Mouse (Mus musculus) CH12.LX (cell line): ENCODE measurements around the gene Rpa2. TPM values are rescaled to one million over a fixed set of nuclear protein-coding genes. Genes with fewer than 3 reads are reported as not detected.
A peak's percentile ranks its signal among the peaks of the same experiment; 100 is the strongest.

Experiments
- DNase-seq: peaks from one replicate; pipeline ENCODE4 v3.0.0-alpha.2; 2013; ENCODE audit errors: extremely low read depth
- H3K27ac ChIP-seq: 2 replicates; pipeline ENCODE4 v1.5.1; 2012; ENCODE audit warnings: low read depth, mild to moderate bottlenecking, control low read depth, moderate library complexity; ENCODE audit not compliant: insufficient read depth
- H3K27me3 ChIP-seq: replicated peaks from 2 replicates; pipeline ENCODE3; 2012; ENCODE audit warnings: inconsistent platforms
- H3K36me3 ChIP-seq, 2 experiments: replicated peaks in 1 of 2; 2 replicates each; pipeline versions ENCODE3 to v1.6.1; 2012; ENCODE audit warnings: inconsistent platforms in 1 of 2, low read length in 1 of 2, mild to moderate bottlenecking in 1 of 2, mixed read lengths in 1 of 2, moderate library complexity in 1 of 2; ENCODE audit not compliant: control insufficient read depth in 1 of 2, insufficient read depth in 1 of 2
- H3K4me1 ChIP-seq, 2 experiments: 2 replicates each; pipeline ENCODE4 v1.6.1; 2012; ENCODE audit warnings: inconsistent platforms in 1 of 2, moderate library complexity in 1 of 2; ENCODE audit not compliant: insufficient read depth in 2 of 2, control insufficient read depth in 1 of 2
- H3K4me2 ChIP-seq: 2 replicates; pipeline ENCODE4 v1.6.1; 2012; ENCODE audit warnings: low read depth, mild to moderate bottlenecking, control low read depth; ENCODE audit not compliant: poor library complexity, insufficient read depth, severe bottlenecking
- H3K4me3 ChIP-seq, 3 experiments: fragments of 150-350 bp in 1 of 3; sonication (generic) in 1 of 3; replicated peaks in 1 of 3; 2 replicates each; pipeline versions ENCODE3 to v1.5.1; 2011 to 2012; ENCODE audit warnings: low read depth in 2 of 3, low read length in 2 of 3, mild to moderate bottlenecking in 2 of 3, moderate library complexity in 2 of 3, control low read depth in 1 of 3, improper control_type of control experiment in 1 of 3, inconsistent platforms in 1 of 3, mixed read lengths in 1 of 3; ENCODE audit not compliant: poor library complexity in 1 of 3
- H3K79me2 ChIP-seq: replicated peaks from 2 replicates; pipeline ENCODE4 v1.6.1; 2012; ENCODE audit warnings: mild to moderate bottlenecking, moderate library complexity; ENCODE audit not compliant: control insufficient read depth, poor library complexity, insufficient read depth, severe bottlenecking; ENCODE audit errors: extremely low read depth
- H3K9ac ChIP-seq: 2 replicates; pipeline ENCODE4 v1.6.1; 2012; ENCODE audit warnings: low read depth, mild to moderate bottlenecking, control low read depth, moderate library complexity; ENCODE audit not compliant: insufficient read depth
- H3K9me3 ChIP-seq: replicated peaks from 2 replicates; pipeline ENCODE3; 2012; ENCODE audit warnings: low read length, inconsistent platforms, mixed read lengths
- BHLHE40 ChIP-seq: IDR thresholded peaks from 2 replicates; pipeline ENCODE4 v1.6.1; 2011; ENCODE audit warnings: mild to moderate bottlenecking, low read depth, low read length, improper control_type of control experiment
- CHD1 ChIP-seq: IDR thresholded peaks from 2 replicates; pipeline ENCODE4 v1.6.1; 2012; ENCODE audit warnings: low read depth, low read length, improper control_type of control experiment, inconsistent platforms
- CTCF ChIP-seq, 2 experiments: IDR thresholded peaks in 1 of 2; conservative IDR thresholded peaks in 1 of 2; 2 replicates each; pipeline ENCODE4 v1.5.1; 2011 to 2012; ENCODE audit warnings: low read depth in 2 of 2, low read length in 2 of 2, improper control_type of control experiment in 1 of 2, inconsistent platforms in 1 of 2, mild to moderate bottlenecking in 1 of 2, moderate library complexity in 1 of 2
- ELF1 ChIP-seq: IDR thresholded peaks from 2 replicates; pipeline ENCODE4 v1.6.1; 2014; ENCODE audit warnings: low read depth, mild to moderate bottlenecking, inconsistent platforms, low read length, improper control_type of control experiment
- ETS1 ChIP-seq: conservative IDR thresholded peaks from 2 replicates; pipeline ENCODE4 v1.6.1; 2012; ENCODE audit warnings: low read depth, mild to moderate bottlenecking, inconsistent platforms, low read length, improper control_type of control experiment, moderate library complexity
- IRF4 ChIP-seq: IDR thresholded peaks from 2 replicates; pipeline ENCODE4 v1.6.1; 2014; ENCODE audit warnings: low read depth, mild to moderate bottlenecking, inconsistent platforms, low read length, improper control_type of control experiment
- MAX ChIP-seq: IDR thresholded peaks from 2 replicates; pipeline ENCODE4 v1.6.1; 2011; ENCODE audit warnings: low read length, improper control_type of control experiment
- MAZ ChIP-seq: IDR thresholded peaks from 2 replicates; pipeline ENCODE4 v1.6.1; 2012; ENCODE audit warnings: low read depth, mild to moderate bottlenecking, inconsistent platforms, low read length, improper control_type of control experiment, moderate library complexity
- MEF2A ChIP-seq: IDR thresholded peaks from 2 replicates; pipeline ENCODE4 v1.6.1; 2014; ENCODE audit warnings: low read depth, mild to moderate bottlenecking, inconsistent platforms, low read length, improper control_type of control experiment, borderline replicate concordance
- MXI1 ChIP-seq: IDR thresholded peaks from 2 replicates; pipeline ENCODE4 v1.6.1; 2011; ENCODE audit warnings: mild to moderate bottlenecking, low read depth, low read length, improper control_type of control experiment
- MYC ChIP-seq: IDR thresholded peaks from 2 replicates; pipeline ENCODE4 v1.6.1; 2011; ENCODE audit warnings: low read depth, mild to moderate bottlenecking, improper control_type of control experiment, low read length
- NELFE ChIP-seq: IDR thresholded peaks from 2 replicates; pipeline ENCODE4 v1.6.1; 2011; ENCODE audit warnings: low read depth, low read length, improper control_type of control experiment
- POLR2A ChIP-seq: IDR thresholded peaks from 2 replicates; pipeline ENCODE4 v1.6.1; 2011; ENCODE audit warnings: low read depth, mild to moderate bottlenecking, improper control_type of control experiment, low read length
- POLR2AphosphoS2 ChIP-seq: IDR thresholded peaks from 2 replicates; pipeline ENCODE4 v1.6.1; 2011; ENCODE audit warnings: low read depth, low read length, improper control_type of control experiment
- RAD21 ChIP-seq: IDR thresholded peaks from 2 replicates; pipeline ENCODE4 v1.6.1; 2011; ENCODE audit warnings: low read depth, mild to moderate bottlenecking, low read length, improper control_type of control experiment, moderate library complexity
- RCOR1 ChIP-seq: conservative IDR thresholded peaks from 2 replicates; pipeline ENCODE4 v1.6.1; 2012; ENCODE audit warnings: low read depth, mild to moderate bottlenecking, inconsistent platforms, low read length, improper control_type of control experiment
- SIN3A ChIP-seq: IDR thresholded peaks from 2 replicates; pipeline ENCODE4 v1.6.1; 2012; ENCODE audit warnings: low read length, improper control_type of control experiment, inconsistent platforms
- SMC3 ChIP-seq: IDR thresholded peaks from 2 replicates; pipeline ENCODE4 v1.6.1; 2011; ENCODE audit warnings: low read depth, low read length, improper control_type of control experiment
- TCF12 ChIP-seq: IDR thresholded peaks from 2 replicates; pipeline ENCODE4 v1.6.1; 2014; ENCODE audit warnings: low read depth, mild to moderate bottlenecking, inconsistent platforms, low read length, improper control_type of control experiment
- UBTF ChIP-seq: IDR thresholded peaks from 2 replicates; pipeline ENCODE4 v1.6.1; 2012; ENCODE audit warnings: low read depth, mild to moderate bottlenecking, inconsistent platforms, low read length, improper control_type of control experiment, moderate library complexity
- ZMIZ1 ChIP-seq: IDR thresholded peaks from 2 replicates; pipeline ENCODE4 v1.6.1; 2012; ENCODE audit warnings: low read depth, mild to moderate bottlenecking, inconsistent platforms, low read length, improper control_type of control experiment
- dilution Hi-C: fragments of 300-500 bp; cut with MboI; formaldehyde crosslinking; loops from 2 replicates; pipeline ENCODE4 v1.14.3; 2020; ENCODE audit warnings: low sequenced_read_pairs; ENCODE audit not compliant: extremely low pct_unique_long_range_greater_than_20kb, extremely low pct_ligation_motif_present
- in situ Hi-C: fragments of 300-500 bp; cut with MboI; formaldehyde crosslinking; loops from 3 replicates; pipeline ENCODE4 v1.14.3; 2019; ENCODE audit warnings: low sequenced_read_pairs, low pct_ligation_motif_present, low pct_unique_long_range_greater_than_20kb, mixed read lengths
- polyA plus RNA-seq: library from polyadenylated mRNA; unstranded; fragments of >175 nt; gene quantifications from 2 replicates; pipeline ENCODE4 v1.2.1, GENCODE M21; 2012; ENCODE audit warnings: low read depth; ENCODE audit not compliant: insufficient read length
- total RNA-seq, 2 experiments: library from RNA; depleted of rRNA; stranded (reverse); fragments of 300-350 nt in 1 of 2; fragments of >200 nt in 1 of 2; gene quantifications; 2 replicates each; pipeline ENCODE4 v1.2.3; 2012 to 2014

Rpa2 gene
- total and polyA plus RNA-seq, 3 experiments = 80.2 to 142 (median 97.9) TPM

- Histone ChIP-seq H3K4me1 (peaks cover 2 to 41% of the 10 kb centered on the region in 2 experiments; a peak in 3 of 4 replicates), H3K9ac (peak within 1 kb of the TSS; percentile 46), H3K4me3 (peak within 1 kb of the TSS; percentile 63 to 92 (median 77)), H3K79me2 (no peaks in the 10 kb centered on the region), H3K9me3 (no peaks in the 10 kb centered on the region), H3K4me2 (peak within 1 kb of the TSS; percentile 77), H3K27ac (no peak within 1 kb of the TSS), H3K36me3 (peaks cover 13 to 31% of the 10 kb centered on the region in 2 experiments), H3K27me3 (no peaks in the 10 kb centered on the region)
- DNase-seq = peak; percentile 83
- TF ChIP-seq MXI1 (peak; percentile 96), MAZ (no peak), ETS1 (no peak), MYC (peak; percentile 67; the same call in 1 of the 2 replicates), SMC3 (peak; percentile 36), NELFE (0 out of 2 replicates have a peak, but pooled peaks have one; percentile 53), TCF12 (no peak), ZMIZ1 (no peak), BHLHE40 (no peak), POLR2AphosphoS2 (0 out of 2 replicates have a peak, but pooled peaks have one; percentile 36), ELF1 (peak; percentile 80), MAX (peak; percentile 34), MEF2A (0 out of 2 replicates have a peak, but pooled peaks have one; percentile 17), UBTF (0 out of 2 replicates have a peak, but pooled peaks have one; percentile 53), POLR2A (peak; percentile 71), CHD1 (no peak), RCOR1 (no peak), CTCF (conservative IDR thresholded peaks at IDR 0.05 in 1 of 2, IDR thresholded peaks at IDR 0.05 in 1 of 2; ENCODE audit: low read depth in 2 of 2, low read length in 2 of 2) (peak in 1 of 2 experiments; percentile 39; a peak in 2 of 4 replicates), SIN3A (peak; percentile 81), IRF4 (no peak), RAD21 (peak; percentile 18)
- in situ Hi-C loops (no loop called here), dilution Hi-C loops (no loop called here)
Measured at GRCm38 (mm10) chr4:132732148-132732684, 35.9 kb upstream of the Rpa2 start, which contains the start of gene Xkr8. Gene Xkr8, minus strand, starts transcription at chr4:132732546.
